Mouse (Mus musculus) ES-E14 (cell line): ENCODE data around the gene Taf1c.

Source experiments
- CHD2 ChIP-seq: IDR thresholded peaks from 2 replicates; pipeline ENCODE4 v1.6.1; 2014; ENCODE audit warnings: mild to moderate bottlenecking, low read depth, low read length, inconsistent platforms
- HCFC1 ChIP-seq: IDR thresholded peaks from 2 replicates; pipeline ENCODE4 v1.6.1; 2012; ENCODE audit warnings: low read length, inconsistent platforms, borderline replicate concordance; ENCODE audit not compliant: insufficient read depth
- MAFK ChIP-seq: IDR thresholded peaks from 2 replicates; pipeline ENCODE4 v1.6.1; 2014; ENCODE audit warnings: mild to moderate bottlenecking, low read depth, low read length, inconsistent platforms; ENCODE audit not compliant: insufficient read depth
- ZC3H11A ChIP-seq: IDR thresholded peaks from 2 replicates; pipeline ENCODE4 v1.6.1; 2012; ENCODE audit warnings: low read depth, mild to moderate bottlenecking, inconsistent platforms, low read length, borderline replicate concordance
- ZNF384 ChIP-seq: IDR thresholded peaks from 2 replicates; pipeline ENCODE4 v1.6.1; 2012; ENCODE audit warnings: low read depth, low read length, inconsistent platforms

DNA sequence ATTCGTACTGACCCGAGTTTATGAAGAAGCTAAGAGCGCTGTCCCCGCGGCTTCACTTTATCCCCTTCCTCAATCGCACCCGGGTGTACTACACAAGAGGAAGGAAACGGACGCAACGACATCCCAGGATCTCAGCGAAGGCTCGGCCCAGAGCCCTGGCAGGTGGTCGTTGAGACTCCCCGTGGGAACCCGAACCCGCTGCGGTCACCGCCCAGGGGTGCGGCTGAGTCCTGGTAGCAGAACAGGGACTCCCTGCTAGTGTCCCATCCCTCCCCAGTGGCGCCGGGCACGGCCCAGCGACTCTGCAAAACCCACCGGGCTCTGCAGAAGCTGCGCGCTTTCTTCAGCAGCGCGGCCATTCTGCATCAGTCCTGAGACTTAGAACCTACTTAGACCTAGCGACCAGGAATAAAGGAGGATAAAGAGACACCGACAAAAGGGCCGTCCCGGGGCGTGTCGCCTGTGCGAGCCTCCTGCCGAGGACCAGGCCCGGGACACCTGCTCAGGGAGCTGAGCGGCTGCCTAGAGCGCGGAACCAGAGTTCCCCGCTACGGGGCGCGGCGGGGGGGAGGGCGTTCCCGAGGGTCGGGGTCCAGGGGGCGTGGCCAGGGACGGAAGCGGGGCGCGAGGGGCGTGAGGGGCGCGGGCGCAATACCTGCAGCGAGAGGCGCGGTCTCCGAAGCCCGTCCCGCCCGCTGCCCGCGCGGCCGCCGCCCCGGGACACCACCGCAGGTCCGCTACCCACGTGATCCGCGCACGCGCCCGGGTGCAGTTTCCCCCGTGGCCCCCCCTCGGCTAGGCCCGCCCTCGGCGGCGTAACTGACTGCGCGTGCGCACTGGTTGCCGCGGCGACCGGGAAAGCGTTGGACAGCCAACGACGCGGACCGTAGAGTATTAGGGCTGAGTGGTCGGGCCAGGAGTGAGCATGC, 30.3 kb downstream of the Taf1c start, which contains the start of the genes Hsdl1 and Dnaaf1:
- no peak for TF ChIP-seq CHD2
- TF ChIP-seq ZC3H11A: no peak
- TF ChIP-seq MAFK: no peak
- no peak for TF ChIP-seq ZNF384
- TF ChIP-seq HCFC1: no peak
